17 mouse cellular contexts compared by ENCODE assay signal in genomic region chr14:121711089-121711826, GRCm38 (mm10).
DNase-seq lines count a peak whose midpoint lies in the region; ATAC-seq lines count a peak whose summit lies in the region.
"Had no signal": no experiment of that assay in that cellular context is flagged by ENCODE, and none has a peak within 500 bp of the region (broad histone marks: within the 10 kb centered on the region; RNA-seq: fewer than 3 reads in every experiment).

No protein-coding gene starts in this region.

- H3K4me1 ChIP-seq in heart, embryonic 10.5 days: peaks cover 52% of the 10 kb centered on the region
- H3K4me1 ChIP-seq in brown adipose tissue, adult 24 weeks (ENCODE audit: control insufficient read depth, insufficient read depth, insufficient read length, low read length): peaks cover 52% of the 10 kb centered on the region
- peaks cover 24% of the 10 kb centered on the region for H3K4me1 ChIP-seq in intestine, embryonic 16.5 days (ENCODE audit: control insufficient read depth, insufficient read depth, low read length)
- H3K4me1 ChIP-seq in midbrain, embryonic 15.5 days: peaks cover 26% of the 10 kb centered on the region

- intact Hi-C loops in left cerebral cortex, postnatal 36 days (cut with DNase I): no loop called here

- no peaks in the 10 kb centered on the region for H3K27me3 ChIP-seq in heart, embryonic 10.5 days (ENCODE audit: insufficient read depth, poor library complexity, severe bottlenecking)
- no peaks in the 10 kb centered on the region for H3K27me3 ChIP-seq in intestine, embryonic 16.5 days (replicated peaks; ENCODE audit: control insufficient read depth, insufficient read depth, low read length)
- H3K27me3 ChIP-seq in midbrain, embryonic 15.5 days (replicated peaks): no peaks in the 10 kb centered on the region
- H3K27me3 ChIP-seq: embryonic facial prominence, embryonic 13.5 days; hindbrain, embryonic 12.5 days; stomach, embryonic 15.5 days had no signal

- no peak overlapping the region for H3K4me2 ChIP-seq in intestine, embryonic 16.5 days (ENCODE audit: low read depth, low read length)
- H3K4me2 ChIP-seq in midbrain, embryonic 15.5 days: no peak overlapping the region
- H3K4me2 ChIP-seq: embryonic facial prominence, embryonic 13.5 days; hindbrain, embryonic 12.5 days; stomach, embryonic 15.5 days had no signal

- no peaks in the 10 kb centered on the region for H3K9me3 ChIP-seq in heart, embryonic 10.5 days
- no peaks in the 10 kb centered on the region for H3K9me3 ChIP-seq in intestine, embryonic 16.5 days (ENCODE audit: control insufficient read depth, low read length)
- H3K9me3 ChIP-seq in midbrain, embryonic 15.5 days: no peaks in the 10 kb centered on the region
- H3K9me3 ChIP-seq: embryonic facial prominence, embryonic 13.5 days; forebrain, embryonic 10.5 days; hindbrain, embryonic 12.5 days; stomach, embryonic 15.5 days had no signal

- H3K9ac ChIP-seq in intestine, embryonic 16.5 days (ENCODE audit: low read depth, low read length): no peak overlapping the region
- H3K9ac ChIP-seq in midbrain, embryonic 15.5 days: no peak overlapping the region
- H3K9ac ChIP-seq: embryonic facial prominence, embryonic 13.5 days; hindbrain, embryonic 12.5 days; stomach, embryonic 15.5 days had no signal

- H3K4me3 ChIP-seq in heart, embryonic 10.5 days: no peak overlapping the region
- no peak overlapping the region for H3K4me3 ChIP-seq in brown adipose tissue, adult 24 weeks (ENCODE audit: insufficient read depth, low read depth, low read length)
- no peak overlapping the region for H3K4me3 ChIP-seq in intestine, embryonic 16.5 days (ENCODE audit: low read length)
- H3K4me3 ChIP-seq in midbrain, embryonic 15.5 days: no peak overlapping the region
- H3K4me3 ChIP-seq: embryonic facial prominence, embryonic 13.5 days; forebrain, embryonic 10.5 days; hindbrain, embryonic 12.5 days; stomach, embryonic 15.5 days had no signal

- no peaks in the 10 kb centered on the region for H3K36me3 ChIP-seq in heart, embryonic 10.5 days
- no peaks in the 10 kb centered on the region for H3K36me3 ChIP-seq in intestine, embryonic 16.5 days (ENCODE audit: control insufficient read depth, insufficient read depth, low read length)
- no peaks in the 10 kb centered on the region for H3K36me3 ChIP-seq in midbrain, embryonic 15.5 days (replicated peaks)
- H3K36me3 ChIP-seq: embryonic facial prominence, embryonic 13.5 days; forebrain, embryonic 10.5 days; hindbrain, embryonic 12.5 days; stomach, embryonic 15.5 days had no signal

- H3K27ac ChIP-seq in heart, embryonic 10.5 days: peak overlapping the region; percentile 69; the same call in 1 of the 2 replicates
- H3K27ac ChIP-seq in brown adipose tissue, adult 24 weeks (replicated peaks; ENCODE audit: low read depth, low read length): peak overlapping the region; percentile 52
- H3K27ac ChIP-seq in intestine, embryonic 16.5 days (ENCODE audit: low read length): no peak overlapping the region
- H3K27ac ChIP-seq in midbrain, embryonic 15.5 days: no peak overlapping the region
- H3K27ac ChIP-seq: embryonic facial prominence, embryonic 13.5 days; forebrain, embryonic 10.5 days; hindbrain, embryonic 12.5 days; stomach, embryonic 15.5 days had no signal

- peak; percentile 70 for ATAC-seq in intestine, embryonic 16.5 days
- ATAC-seq in megakaryocyte progenitor cell, adult 5-6 weeks (replicated peaks; ENCODE audit: poor library complexity): peak; percentile 69
- no peak for ATAC-seq in midbrain, embryonic 15.5 days (replicated peaks)
- ATAC-seq: activated CD4-positive, CD25-positive, alpha-beta regulatory T cell, adult 4 months had no signal

- DNase-seq in heart, embryonic 10.5 days (ENCODE audit: low spot score): no peak
- no peak for DNase-seq in heart, adult 8-10 months (ENCODE audit: low spot score)
- DNase-seq in left cerebral cortex, postnatal 36 days (ENCODE audit: low spot score in 2 of 2): no peak
- DNase-seq: cerebellum, postnatal 14 days; heart, adult 18-20 months; kidney, adult 2 months; right cerebral cortex, adult 18-20 months; thymus, postnatal 14 days had no signal

- WGBS in heart, embryonic 10.5 days: 41% methylated on average over 14 of the region's 14 CpGs
- 45% methylated on average over 14 of the region's 14 CpGs for WGBS in intestine, embryonic 16.5 days
- WGBS in midbrain, embryonic 15.5 days: 73% methylated on average over 14 of the region's 14 CpGs

Comparison
In these comparisons a context has a peak if more than half of its experiments do, and no peak if none do; other contexts are left out.
1. H3K27ac ChIP-seq: peak in heart, embryonic 10.5 days (single experiment) and brown adipose tissue, adult 24 weeks (single experiment); none in intestine, embryonic 16.5 days (single experiment) and midbrain, embryonic 15.5 days (single experiment).